Mouse (Mus musculus): Measurements from ENCODE around the gene Ccin.

DNA sequence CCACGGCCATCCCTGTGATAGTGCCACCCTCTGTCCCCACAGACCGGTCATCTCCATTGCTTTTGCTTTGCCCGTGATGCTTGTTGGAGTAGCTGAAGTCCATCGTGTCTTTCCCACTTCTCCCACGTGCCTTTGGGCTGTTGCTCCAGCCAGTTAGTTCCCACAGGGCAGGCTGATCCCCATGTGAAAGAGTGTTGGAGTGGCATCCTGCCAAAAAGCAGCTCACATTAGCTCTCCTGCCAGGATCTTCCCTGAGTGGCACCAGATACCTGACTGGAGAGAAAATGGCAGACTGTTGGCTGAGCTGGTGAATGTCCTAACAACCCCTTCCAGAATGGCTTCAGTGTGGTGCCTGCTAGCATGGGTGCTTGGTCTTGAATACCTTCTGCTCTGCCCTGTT lies 48.2 kb downstream of the Ccin start:
- TF ChIP-seq CTCF (IDR thresholded peaks at IDR 0.05; ENCODE audit: control insufficient read depth, insufficient read depth, low read length) = no peak
- TF ChIP-seq POLR2A (IDR thresholded peaks at IDR 0.05; ENCODE audit: borderline replicate concordance, control insufficient read depth, low read depth, low read length) = no peak
